Mouse (Mus musculus) forebrain, embryonic 10.5 days (tissue): ENCODE data around the gene Ldlrad3. TPM values are rescaled to one million over a fixed set of nuclear protein-coding genes. Genes with fewer than 3 reads are reported as not detected.
A peak's percentile ranks its signal among the peaks of the same experiment; 100 is the strongest.

Experiments
- DNase-seq: peaks from one replicate; pipeline ENCODE4 v3.0.0-alpha.2; 2017; ENCODE audit warnings: low spot score; ENCODE audit errors: extremely low spot score
- H3K27ac ChIP-seq: fragments of 300-500 bp; sonication (generic); 2 replicates; pipeline ENCODE4 v1.5.1; 2016; ENCODE audit warnings: mild to moderate bottlenecking
- H3K27me3 ChIP-seq: fragments of 300-500 bp; sonication (generic); 2 replicates; pipeline ENCODE4 v1.6.1; 2016; ENCODE audit warnings: mild to moderate bottlenecking; ENCODE audit not compliant: poor library complexity, severe bottlenecking
- H3K36me3 ChIP-seq: fragments of 300-500 bp; sonication (generic); replicated peaks from 2 replicates; pipeline ENCODE4 v1.6.1; 2016; ENCODE audit warnings: mild to moderate bottlenecking, moderate library complexity
- H3K4me1 ChIP-seq: fragments of 300-500 bp; sonication (generic); 2 replicates; pipeline ENCODE4 v1.6.1; 2016
- H3K4me3 ChIP-seq: fragments of 300-500 bp; sonication (generic); 2 replicates; pipeline ENCODE4 v1.5.1; 2016; ENCODE audit warnings: mild to moderate bottlenecking, moderate library complexity
- H3K9me3 ChIP-seq: fragments of 300-500 bp; sonication (generic); 2 replicates; pipeline ENCODE4 v1.6.1; 2016; ENCODE audit warnings: mild to moderate bottlenecking, moderate library complexity
- WGBS: fragments of 180-500 bp; shearing (Covaris S2); methylation state at CpG from one replicate; pipeline ENCODE4 v1.1.7; 2016; 5-methylcytosine and 5-hydroxymethylcytosine counted together
- polyA plus RNA-seq: library from polyadenylated mRNA; unstranded; fragments of >200 nt; fragmentation: Nextera tagmentation; extraction: Ambion mirVana; gene quantifications from 2 replicates; pipeline ENCODE4 v1.2.1, GENCODE M21; 2016

Gene Ldlrad3
- polyA plus RNA-seq, 1 experiment from 2014 or later: 54.6 TPM

DNA sequence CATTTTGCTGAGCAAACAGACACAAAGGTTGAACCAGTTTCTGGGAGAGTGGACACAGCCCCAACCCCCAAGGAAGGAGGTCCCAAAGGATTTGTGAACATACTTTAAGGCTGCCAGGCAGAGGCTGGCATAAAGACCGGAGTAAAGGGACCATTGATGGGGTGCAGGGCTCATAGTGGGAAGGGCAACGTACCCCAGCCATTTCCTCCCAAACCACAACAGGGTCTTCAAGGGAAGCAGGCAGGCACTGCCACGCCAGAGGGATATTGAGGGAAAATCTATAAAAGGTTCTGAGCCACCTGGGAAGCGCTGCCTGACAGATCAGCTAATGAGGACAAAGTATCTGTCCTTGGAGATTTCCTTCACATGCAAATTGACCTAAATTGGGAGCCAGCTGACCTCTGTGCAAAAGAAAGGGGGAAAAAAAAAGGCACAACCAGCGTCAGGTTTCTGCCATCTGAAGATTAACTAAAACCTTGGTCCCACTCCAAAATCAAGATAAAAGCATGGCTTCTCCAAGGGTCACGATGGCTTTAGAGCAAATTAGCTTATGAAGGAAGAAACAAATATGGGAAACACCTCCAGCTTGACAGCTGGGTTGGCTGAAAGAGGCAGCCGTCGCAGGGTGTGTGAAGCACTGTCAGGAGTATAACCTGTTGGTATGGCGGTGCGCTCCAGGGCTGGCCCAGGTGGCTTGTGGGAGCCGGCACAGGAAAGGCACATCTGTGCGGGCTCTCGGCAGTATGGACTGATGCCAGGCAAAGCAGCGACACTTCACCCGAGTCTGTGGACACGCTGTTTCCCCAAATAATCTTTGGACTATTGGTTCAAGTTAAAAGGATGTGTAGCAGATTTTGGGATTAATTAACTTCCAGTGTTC lies 137.6 kb downstream of the Ldlrad3 start:
- Histone ChIP-seq H3K27ac (no peak overlapping the region), H3K4me3 (no peak overlapping the region), H3K9me3 (no peaks in the 10 kb centered on the region), H3K36me3 (peaks cover 34% of the 10 kb centered on the region), H3K4me1 (peaks cover 29% of the 10 kb centered on the region), H3K27me3 (no peaks in the 10 kb centered on the region)
- WGBS: 75% methylated on average over 16 of the region's 16 CpGs
- DNase-seq: no peak

DNA sequence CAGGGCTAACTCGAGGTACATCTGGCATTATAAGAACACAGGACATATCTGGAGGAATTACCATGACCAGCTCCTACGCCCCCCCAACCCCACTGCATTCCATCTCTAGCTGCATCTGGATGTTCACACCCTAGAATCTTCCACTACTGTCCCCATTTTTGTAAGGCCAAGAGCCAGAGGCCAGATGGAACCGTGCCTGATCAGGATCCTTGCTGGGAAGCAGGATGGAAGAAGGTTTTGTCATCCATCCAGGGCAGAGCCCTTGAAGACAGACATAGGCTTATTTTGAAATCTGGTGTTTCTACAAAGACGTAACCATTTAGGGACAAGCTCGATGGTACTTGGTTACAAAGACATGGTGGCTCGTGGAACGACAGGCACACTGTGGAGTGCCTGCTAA lies 139.7 kb downstream of the Ldlrad3 start:
- no peak for DNase-seq
- peaks cover 29% of the 10 kb centered on the region for H3K4me1 ChIP-seq
- no peaks in the 10 kb centered on the region for H3K27me3 ChIP-seq
- peaks cover 34% of the 10 kb centered on the region for H3K36me3 ChIP-seq
- no peak overlapping the region for H3K4me3 ChIP-seq
- 94% methylated on average over 7 of the region's 7 CpGs for WGBS
- no peaks in the 10 kb centered on the region for H3K9me3 ChIP-seq
- H3K27ac ChIP-seq: no peak overlapping the region

DNA sequence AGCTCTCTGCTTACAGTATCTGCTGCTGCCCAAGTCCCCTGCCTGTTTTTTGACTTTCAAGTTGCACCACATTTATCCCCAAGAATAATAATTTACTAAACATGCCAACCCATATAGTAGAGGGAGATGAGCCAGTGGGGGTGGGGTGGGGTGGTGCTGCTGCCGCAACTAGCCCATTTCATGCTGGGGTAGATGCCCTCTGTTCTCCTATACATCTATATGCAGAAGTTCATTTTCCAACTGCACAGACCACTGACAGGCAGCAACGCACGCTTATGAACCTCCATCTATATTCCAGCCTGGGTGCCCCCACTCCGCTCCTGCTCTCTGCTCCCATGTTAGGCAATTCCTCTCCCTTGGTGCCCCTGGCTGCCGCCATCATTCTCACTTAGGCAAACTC lies 145.7 kb downstream of the Ldlrad3 start:
- WGBS: 93% methylated on average over 5 of the region's 5 CpGs
- no peak for DNase-seq

DNA sequence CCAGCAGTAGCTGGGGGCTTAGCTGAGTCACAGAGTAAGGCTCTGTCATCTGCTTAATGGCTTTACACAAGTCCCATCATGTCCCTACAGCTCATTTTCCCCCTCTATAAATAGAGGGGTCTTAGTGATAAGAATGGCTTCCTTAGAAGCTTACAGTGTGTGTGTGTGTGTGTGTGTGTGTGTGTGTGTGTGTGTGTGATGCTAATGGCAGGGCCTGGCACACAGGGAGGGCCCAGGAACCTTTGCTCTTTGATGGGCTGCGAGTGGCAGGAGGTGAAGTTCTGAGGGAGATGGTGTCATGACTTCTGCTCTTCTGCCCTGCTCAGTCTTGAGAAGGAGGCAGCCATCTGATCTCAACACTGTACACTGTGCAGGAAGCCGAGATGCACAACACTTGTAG lies 146.2 kb downstream of the Ldlrad3 start:
- no peak for DNase-seq
- WGBS: 86% methylated on average over 2 of the region's 2 CpGs
- peaks cover 40% of the 10 kb centered on the region for H3K4me1 ChIP-seq
- no peak overlapping the region for H3K27ac ChIP-seq
- H3K27me3 ChIP-seq: no peaks in the 10 kb centered on the region
- peaks cover 11% of the 10 kb centered on the region for H3K36me3 ChIP-seq
- H3K4me3 ChIP-seq: no peak overlapping the region
- H3K9me3 ChIP-seq: no peaks in the 10 kb centered on the region

More for the DNA sequence above, 145.7 kb downstream of the Ldlrad3 start:
- Histone ChIP-seq H3K27me3 (no peaks in the 10 kb centered on the region), H3K4me3 (no peak overlapping the region), H3K27ac (no peak overlapping the region), H3K36me3 (peaks cover 15% of the 10 kb centered on the region), H3K9me3 (no peaks in the 10 kb centered on the region), H3K4me1 (peaks cover 40% of the 10 kb centered on the region)

DNA sequence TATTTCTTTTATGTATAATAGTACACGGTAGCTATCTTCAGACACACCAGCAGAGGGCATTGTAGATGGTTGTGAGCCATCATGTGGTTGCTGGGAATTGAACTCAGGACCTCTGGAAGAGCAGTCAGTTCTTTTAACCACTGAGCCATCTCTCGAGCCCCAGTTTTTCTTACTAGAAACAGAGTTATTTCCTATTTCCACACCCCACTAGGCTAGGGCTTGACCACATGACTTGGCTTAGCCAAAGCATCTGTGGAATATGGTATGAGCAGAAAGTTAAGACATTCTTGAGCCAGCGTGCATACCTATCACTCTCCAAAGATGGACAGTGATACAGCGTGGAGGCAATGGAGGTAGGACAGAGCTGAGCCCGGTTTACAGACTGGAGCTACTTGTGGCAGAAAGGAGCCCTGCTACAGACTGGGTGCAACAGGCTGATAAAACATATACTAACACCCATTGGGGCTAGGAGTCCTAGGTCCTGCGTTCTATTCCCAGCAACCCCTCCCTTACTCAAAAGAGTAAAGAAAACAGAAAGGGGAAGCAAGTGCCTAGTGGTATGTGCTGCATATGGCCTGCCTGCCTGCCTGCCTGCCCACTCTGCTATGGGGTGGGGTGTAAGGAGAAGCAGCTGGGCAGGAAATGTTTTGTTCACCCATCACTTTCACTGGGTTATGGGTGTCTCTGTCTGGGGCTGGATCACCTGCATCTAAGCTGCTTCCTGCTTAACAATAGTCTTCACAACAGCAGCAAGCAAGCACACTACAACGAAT lies 147.1 kb downstream of the Ldlrad3 start:
- 92% methylated on average over 7 of the region's 7 CpGs for WGBS
- peak overlapping the region; percentile 30; the same call in 1 of the 2 replicates for H3K27ac ChIP-seq

DNA sequence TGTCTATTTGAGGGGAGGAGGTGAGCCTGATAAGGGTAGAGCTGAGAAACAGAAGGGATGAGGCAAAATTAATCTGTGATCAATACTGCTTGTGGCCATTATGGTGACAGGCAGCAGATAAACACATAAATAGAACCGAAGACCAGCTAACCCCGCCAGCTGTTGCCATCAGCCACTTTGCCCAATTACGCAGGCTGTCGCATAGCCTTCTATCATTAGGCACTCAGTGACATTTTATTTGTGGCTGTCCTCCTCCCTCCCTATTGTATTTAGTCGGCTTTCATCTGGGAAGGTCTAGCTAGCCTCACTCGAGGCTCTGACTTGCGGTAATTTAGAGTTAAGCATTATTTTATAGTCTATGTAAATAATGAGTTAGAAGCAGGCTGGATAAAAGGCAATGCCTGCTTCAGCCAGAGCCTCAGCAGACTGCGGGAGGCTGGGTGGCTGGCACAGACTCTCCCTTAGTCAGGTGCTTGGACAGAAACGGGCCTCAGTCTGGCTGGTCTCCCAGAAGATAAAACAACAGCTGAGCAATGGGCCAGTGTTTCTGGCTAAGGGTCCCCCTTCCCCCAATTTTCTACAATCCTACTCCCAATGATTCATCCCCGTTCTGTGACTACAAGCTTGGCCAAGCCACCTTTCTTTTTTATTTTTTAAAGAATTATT lies 147.8 kb downstream of the Ldlrad3 start:
- H3K4me1 ChIP-seq: peaks cover 51% of the 10 kb centered on the region

More for the DNA sequence above, 147.1 kb downstream of the Ldlrad3 start:
- DNase-seq: no peak
- no peaks in the 10 kb centered on the region for H3K27me3 ChIP-seq
- peaks cover 44% of the 10 kb centered on the region for H3K4me1 ChIP-seq
- H3K9me3 ChIP-seq: no peaks in the 10 kb centered on the region
- peaks cover 9% of the 10 kb centered on the region for H3K36me3 ChIP-seq
- H3K4me3 ChIP-seq: no peak overlapping the region

DNA sequence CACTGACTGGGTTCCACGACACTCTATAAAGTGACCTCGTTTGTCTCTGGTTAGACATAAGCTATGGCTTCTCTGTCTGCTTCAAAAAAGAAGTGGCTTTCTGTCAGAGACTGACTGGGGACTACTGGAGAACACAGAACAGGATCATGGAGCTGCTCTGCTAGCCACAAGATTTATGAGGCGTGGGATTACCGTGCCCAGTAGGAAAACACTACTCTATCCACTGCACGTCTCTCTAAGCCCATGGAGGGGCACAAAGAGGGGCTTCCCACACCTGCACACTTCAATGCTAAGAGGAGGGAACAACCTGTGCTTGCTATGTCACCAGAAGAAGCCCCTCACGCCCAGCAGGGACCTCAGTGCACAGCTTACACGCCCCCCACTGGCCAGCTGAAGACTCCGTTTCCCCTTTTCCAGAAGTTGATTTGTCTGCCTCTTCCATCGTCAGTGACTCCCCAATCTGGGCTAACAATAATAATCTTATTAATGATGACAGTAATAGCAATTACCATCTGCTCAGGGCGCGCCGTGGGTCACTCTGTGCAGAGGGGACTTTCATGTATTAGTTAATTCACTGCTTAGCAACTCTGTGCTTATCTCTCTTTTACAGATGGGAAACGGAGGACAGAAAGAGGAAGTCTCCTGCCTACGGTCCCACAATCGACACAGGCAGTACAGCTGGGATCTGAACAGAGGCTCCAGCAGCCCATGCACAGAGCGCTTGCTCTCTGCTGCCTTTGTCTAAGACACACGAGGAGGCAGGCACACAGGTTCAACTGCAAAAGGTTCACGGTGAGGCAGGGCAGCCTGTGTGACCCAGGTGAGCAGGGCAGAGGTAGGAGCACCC lies 149.3 kb downstream of the Ldlrad3 start:
- WGBS: 79% methylated on average over 18 of the region's 18 CpGs
- H3K4me1 ChIP-seq: peaks cover 57% of the 10 kb centered on the region
- H3K4me3 ChIP-seq: no peak overlapping the region
- no peaks in the 10 kb centered on the region for H3K9me3 ChIP-seq
- no peaks in the 10 kb centered on the region for H3K27me3 ChIP-seq
- peak overlapping the region; percentile 80 for H3K27ac ChIP-seq
- no peak for DNase-seq
- H3K36me3 ChIP-seq: peaks cover 8% of the 10 kb centered on the region

More for the DNA sequence above, 147.8 kb downstream of the Ldlrad3 start:
- H3K36me3 ChIP-seq: peaks cover 9% of the 10 kb centered on the region
- H3K27ac ChIP-seq: peak overlapping the region; percentile 46; the same call in 1 of the 2 replicates
- peak; percentile 25 for DNase-seq
- H3K4me3 ChIP-seq: no peak overlapping the region
- H3K27me3 ChIP-seq: no peaks in the 10 kb centered on the region
- WGBS: 65% methylated on average over 10 of the region's 10 CpGs
- H3K9me3 ChIP-seq: no peaks in the 10 kb centered on the region

DNA sequence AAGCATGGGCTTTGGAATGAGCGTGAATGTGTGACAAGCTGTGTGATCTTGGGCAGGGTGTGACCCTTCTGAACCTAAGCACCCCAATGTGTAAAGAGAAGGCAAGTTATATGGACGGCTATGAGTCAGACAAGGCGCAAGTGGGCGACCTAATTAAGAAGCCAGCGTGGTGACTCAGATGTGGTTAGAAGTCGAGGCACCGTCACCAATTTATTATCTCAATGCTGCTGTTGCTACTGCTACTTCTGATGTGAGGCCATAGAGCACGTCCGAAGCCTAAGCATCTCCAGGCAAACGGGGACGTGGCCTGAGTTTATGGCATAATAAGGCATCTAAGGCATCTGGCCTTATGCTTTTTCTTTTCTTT lies 151.7 kb downstream of the Ldlrad3 start:
- Histone ChIP-seq H3K4me1 (peaks cover 61% of the 10 kb centered on the region), H3K27ac (no peak overlapping the region), H3K4me3 (no peak overlapping the region), H3K9me3 (no peaks in the 10 kb centered on the region), H3K27me3 (no peaks in the 10 kb centered on the region), H3K36me3 (peaks cover 3% of the 10 kb centered on the region)
- WGBS: 90% methylated on average over 11 of the region's 11 CpGs
- no peak for DNase-seq

DNA sequence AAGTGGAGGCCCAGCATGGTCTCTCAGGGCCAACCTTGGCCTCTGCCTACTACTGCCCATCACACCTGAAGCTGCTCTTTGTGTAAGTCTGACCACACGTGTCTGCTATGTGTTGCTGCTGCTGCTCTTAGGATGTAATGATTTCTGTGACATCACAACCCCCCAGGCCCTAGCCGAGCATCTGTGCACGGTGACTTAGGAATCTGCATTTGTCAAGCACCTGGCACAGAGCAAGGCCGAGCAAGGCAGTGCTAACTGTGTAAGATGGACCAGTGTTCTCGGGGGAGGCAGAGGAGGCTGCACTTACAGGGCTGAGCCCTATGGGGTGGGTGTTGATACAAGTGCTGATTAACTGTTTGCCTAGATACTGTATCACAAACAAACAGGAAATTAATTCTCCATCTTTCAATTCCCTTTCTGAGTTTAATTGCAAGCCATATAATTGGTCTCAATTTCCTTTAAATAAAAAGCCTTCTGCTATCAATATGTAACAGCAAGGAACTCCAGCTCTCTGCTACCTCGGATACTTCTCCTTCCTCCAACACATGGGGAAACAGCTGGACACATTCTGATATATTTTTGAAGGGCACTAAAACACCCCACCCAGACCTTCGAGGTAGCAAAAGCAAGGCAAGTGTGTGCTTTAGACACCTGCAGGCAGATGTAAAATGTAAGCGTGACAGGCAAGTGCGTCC lies 152.2 kb downstream of the Ldlrad3 start:
- Histone ChIP-seq H3K36me3 (peaks cover 3% of the 10 kb centered on the region), H3K27me3 (no peaks in the 10 kb centered on the region), H3K4me1 (peaks cover 56% of the 10 kb centered on the region), H3K27ac (0 out of 2 replicates have a peak overlapping the region, but pooled peaks have one; percentile 27), H3K9me3 (no peaks in the 10 kb centered on the region), H3K4me3 (no peak overlapping the region)
- 83% methylated on average over 9 of the region's 9 CpGs for WGBS
- no peak for DNase-seq

DNA sequence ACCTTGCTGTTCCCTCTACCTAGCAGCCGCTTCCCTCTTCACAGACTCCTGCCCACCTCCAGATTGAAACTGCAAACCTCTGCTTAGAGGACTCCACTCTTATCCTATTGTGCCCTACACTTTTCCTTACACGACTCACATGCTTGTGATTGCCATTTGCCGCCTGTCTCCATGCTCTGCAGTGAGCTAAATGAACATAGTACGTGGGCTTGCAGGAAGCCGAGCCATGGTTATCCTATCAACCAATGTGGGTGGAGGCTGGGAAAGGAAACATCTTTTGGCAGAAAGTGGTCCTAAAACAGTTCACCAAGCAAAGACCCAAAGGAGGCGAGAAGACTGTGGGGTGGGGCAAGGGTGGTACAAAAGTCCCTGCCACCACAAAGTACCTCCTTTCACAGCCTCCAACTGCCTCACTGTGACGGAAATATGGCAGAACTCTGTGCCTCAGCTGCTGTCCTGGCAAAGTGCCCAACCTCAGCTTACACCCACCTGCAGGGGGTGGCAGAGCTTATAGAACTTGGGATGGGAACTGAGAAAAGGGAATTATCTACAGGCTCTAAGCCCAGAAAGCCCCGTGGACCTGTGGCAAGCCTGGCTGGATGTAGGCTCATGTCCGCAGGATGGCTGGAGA lies 153.4 kb downstream of the Ldlrad3 start:
- Histone ChIP-seq H3K27ac (peak overlapping the region; percentile 42), H3K9me3 (no peaks in the 10 kb centered on the region), H3K4me3 (no peak overlapping the region), H3K4me1 (peaks cover 44% of the 10 kb centered on the region), H3K27me3 (no peaks in the 10 kb centered on the region), H3K36me3 (peaks cover 3% of the 10 kb centered on the region)
- no peak for DNase-seq
- WGBS: 89% methylated on average over 9 of the region's 9 CpGs

DNA sequence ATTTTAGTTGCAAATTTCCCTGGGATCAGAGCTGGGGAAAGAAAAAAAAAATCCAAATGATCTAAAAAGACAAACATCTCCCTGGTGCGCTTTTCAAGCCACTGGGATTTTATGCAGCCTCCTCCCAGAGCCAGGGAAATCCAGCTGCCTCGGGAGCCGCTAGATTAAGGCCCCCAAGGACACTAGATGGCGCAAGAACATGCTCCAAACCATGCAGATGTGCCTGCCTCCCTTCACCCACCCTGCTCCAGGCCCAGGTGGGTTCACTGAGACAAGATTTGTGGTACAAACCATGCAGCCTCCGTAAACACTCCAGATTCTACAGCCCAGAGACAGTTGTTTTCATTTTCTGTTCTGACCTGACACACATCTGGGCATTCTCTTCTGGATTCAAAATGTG lies 155.5 kb downstream of the Ldlrad3 start:
- H3K36me3 ChIP-seq: peaks cover 6% of the 10 kb centered on the region
- DNase-seq: peak; percentile 36
- H3K9me3 ChIP-seq: no peaks in the 10 kb centered on the region
- no peak overlapping the region for H3K4me3 ChIP-seq
- no peak overlapping the region for H3K27ac ChIP-seq
- peaks cover 24% of the 10 kb centered on the region for H3K4me1 ChIP-seq
- 33% methylated on average over 5 of the region's 5 CpGs for WGBS
- H3K27me3 ChIP-seq: no peaks in the 10 kb centered on the region
